Mouse (Mus musculus) leukemia stem cell, adult 10-12 weeks (primary cell): ENCODE results near the gene Acadl. TPM values are rescaled to one million over a fixed set of nuclear protein-coding genes. Genes with fewer than 3 reads are reported as not detected.

Experiments used
- polyA plus RNA-seq: library from polyadenylated mRNA; stranded (reverse); fragments of >175 nt; gene quantifications from 2 replicates; pipeline ENCODE4 v1.2.3, GENCODE M21; 2012; ENCODE audit warnings: low replicate concordance

Acadl gene
- polyA plus RNA-seq: 6.8 and 9.2 TPM in 2 replicates

GRCm38 (mm10) chr1:66862712-66863511 lies at the start of gene Acadl:
Gene Acadl (minus strand): TSS chr1:66863277.

GRCm38 (mm10) chr1:66817453-66817839 lies 45.6 kb downstream of the Acadl start, which contains the start of gene Kansl1l:
Gene Kansl1l (minus strand): TSS chr1:66817562.

Other genes starting within 250 kb of the Acadl start
- 17.3 and 20.5 TPM in 2 replicates for gene Rpe, start 162.4 kb downstream of the Acadl start, polyA plus RNA-seq
- gene Kansl1l, start 45.7 kb downstream of the Acadl start, polyA plus RNA-seq: 1.1 and 1.8 TPM in 2 replicates
- not detected in 2 replicates for gene Myl1, start 82.1 kb upstream of the Acadl start, polyA plus RNA-seq
- 16.4 and 31.6 TPM in 2 replicates for gene Lancl1, start 175.6 kb upstream of the Acadl start, polyA plus RNA-seq